Mouse (Mus musculus) MN1 (cell line): ENCODE results near the gene Olfr338.
"Not testable (repeated sequence)": the region's sequence is repeated elsewhere in the genome, so short reads cannot be mapped to it uniquely, and the experiment has no call there.

Experiments
- DNase-seq: peaks from one replicate; pipeline ENCODE4 v3.0.0-alpha.2; 2016; ENCODE audit warnings: low spot score

Olfr338 gene

DNA sequence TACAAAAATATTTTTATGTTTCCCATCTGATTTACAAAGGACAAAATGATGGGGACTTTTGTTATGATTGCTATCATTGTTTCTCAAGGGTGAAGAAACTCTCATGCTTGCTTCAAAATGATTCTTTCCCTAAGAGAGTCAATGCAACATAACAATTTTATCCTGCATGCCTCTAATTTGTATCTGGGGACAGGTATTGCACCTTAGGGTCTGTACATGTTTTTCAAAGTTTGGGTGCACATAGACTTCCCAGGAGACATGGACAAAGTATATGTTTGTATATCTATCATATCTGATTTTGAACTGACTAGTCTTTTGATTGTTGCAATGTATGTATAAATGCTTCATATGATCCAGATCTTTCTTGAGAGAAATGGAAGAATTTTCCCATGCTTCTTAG, at the start of gene Olfr338:
Olfr338 (plus strand) TSS at position 301 of the 400 bp plus-strand sequence.
- no peak for DNase-seq

GRCm38 (mm10) chr2:36415174-36415573, 41.9 kb downstream of the Olfr338 start:
- not testable (repeated sequence) for DNase-seq

DNA sequence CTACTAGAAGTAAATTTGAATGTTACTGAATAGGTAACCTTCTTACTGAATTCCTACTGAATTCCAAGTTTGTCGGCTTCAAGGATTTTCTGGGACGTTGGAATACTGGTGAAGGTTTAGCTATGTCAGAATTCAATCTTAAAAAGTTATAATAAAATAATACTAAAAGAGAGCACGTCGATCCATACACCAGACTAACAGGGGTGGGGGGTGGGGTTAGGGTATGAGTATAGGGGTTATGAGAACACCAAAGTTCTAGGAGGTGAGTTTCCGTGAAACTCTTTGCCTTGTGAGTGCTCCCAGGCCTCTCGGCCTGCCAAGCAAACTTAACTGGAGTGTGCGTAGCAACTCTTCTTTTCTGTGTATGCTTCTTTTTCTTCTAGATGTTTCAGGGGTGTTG, 42.3 kb downstream of the Olfr338 start:
- DNase-seq: not testable (repeated sequence)

DNA sequence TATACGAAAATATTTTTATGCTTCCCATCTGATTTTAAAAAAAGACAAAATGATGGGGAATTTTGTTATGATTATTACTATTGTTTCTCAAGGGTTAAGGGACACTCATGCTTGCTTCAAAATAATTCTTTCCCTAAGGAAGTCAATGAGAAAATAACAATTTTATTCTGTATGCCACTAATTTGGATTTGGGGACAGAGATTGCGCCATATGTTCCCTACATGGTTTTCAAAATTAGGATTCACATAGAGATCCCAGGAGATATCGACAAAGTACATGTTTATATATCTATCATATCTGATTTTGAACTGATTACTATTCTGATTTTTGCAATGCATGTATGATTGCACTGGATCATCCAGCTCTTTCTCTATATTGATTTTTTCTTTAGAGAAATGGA, 45.3 kb downstream of the Olfr338 start, which contains the start of gene Olfr339:
Olfr339 (plus strand) TSS at position 301 of the 400 bp plus-strand sequence.
- DNase-seq: no peak
